Mouse (Mus musculus) lung, adult 2 months (tissue): ENCODE results near the gene Utp6.

Experiments used
- CTCF ChIP-seq: fragments of 200-500 bp; IDR thresholded peaks from 2 replicates; pipeline ENCODE4 v1.5.1; 2011; ENCODE audit warnings: mild to moderate bottlenecking, low read length, control low read depth; ENCODE audit not compliant: insufficient read depth
- POLR2A ChIP-seq: fragments of 200-500 bp; IDR thresholded peaks from 2 replicates; pipeline ENCODE4 v1.6.1; 2011; ENCODE audit warnings: low read depth, mild to moderate bottlenecking, control low read depth, low read length, borderline replicate concordance; ENCODE audit errors: extremely low read depth

DNA sequence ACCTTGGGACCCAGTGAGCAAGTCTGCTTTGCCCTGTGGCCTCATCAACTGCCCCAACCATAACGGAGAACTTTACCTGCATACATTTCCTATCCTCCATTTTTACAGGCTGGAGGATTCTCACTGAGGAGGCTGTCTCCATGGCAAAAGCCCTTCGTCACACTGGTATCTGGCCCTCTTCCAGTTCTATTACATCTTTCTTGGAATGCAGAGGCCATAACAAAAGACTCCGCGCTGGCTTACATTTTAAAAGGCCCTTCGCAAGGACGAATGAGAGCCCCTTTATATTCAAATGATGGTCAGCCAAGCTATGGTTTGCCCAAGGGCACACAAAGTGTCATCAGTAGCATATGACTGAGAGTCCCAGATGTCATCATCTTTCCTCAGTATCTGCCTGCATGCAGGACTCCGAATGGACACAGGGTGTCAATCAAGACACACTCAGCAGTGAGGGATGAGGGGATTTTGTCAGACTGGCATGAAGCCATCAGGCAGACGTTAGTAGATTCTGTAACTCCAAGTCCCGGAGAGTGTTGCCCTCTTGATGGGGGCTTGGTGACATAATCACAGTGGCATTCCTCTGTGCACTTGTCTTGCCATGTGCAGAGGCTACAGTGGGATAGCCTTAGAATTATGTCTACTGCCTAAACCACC, 46.4 kb downstream of the Utp6 start:
- TF ChIP-seq POLR2A (no peak), CTCF (no peak)
